Mouse (Mus musculus): ENCODE results near the gene Ubb. TPM values are rescaled to one million over a fixed set of nuclear protein-coding genes. Genes with fewer than 3 reads are reported as not detected.

Gene Ubb
- total RNA-seq, 1 experiment, result 1,664 TPM

GRCm38 (mm10) chr11:62584671-62585206, 33.8 kb downstream of the Ubb start:
- Histone ChIP-seq H3K27ac (ENCODE audit: insufficient read depth, low read depth, low read length, poor library complexity, severe bottlenecking) (no peak overlapping the region), H3K36me3 (ENCODE audit: control insufficient read depth, insufficient read depth, low read length, poor library complexity, severe bottlenecking) (no peaks in the 10 kb centered on the region), H3K9me3 (ENCODE audit: control insufficient read depth, insufficient read depth, low read depth, low read length) (no peaks in the 10 kb centered on the region), H3K9ac (ENCODE audit: insufficient read depth, low read depth, low read length, poor library complexity, severe bottlenecking) (no peak overlapping the region), H3K4me1 (ENCODE audit: control insufficient read depth in 2 of 2, insufficient read depth in 2 of 2, low read length in 2 of 2, poor library complexity in 1 of 2) (peaks cover 0 to 2% of the 10 kb centered on the region in 2 experiments; a peak in 1 of 4 replicates), H3K4me3 (ENCODE audit: insufficient read depth in 1 of 2, low read depth in 1 of 2, low read length in 2 of 2, poor library complexity in 1 of 2, severe bottlenecking in 1 of 2) (no peak overlapping the region)
- no peak for DNase-seq (ENCODE audit: low read depth, low spot score)
- in situ Hi-C loops (cut with MboI; ENCODE audit: low sequenced_read_pairs in 2 of 2, unreplicated experiment in 2 of 2), result no loop called here
- no peak for TF ChIP-seq ZNF384 (IDR thresholded peaks at IDR 0.05; ENCODE audit: low read depth, low read length)

DNA sequence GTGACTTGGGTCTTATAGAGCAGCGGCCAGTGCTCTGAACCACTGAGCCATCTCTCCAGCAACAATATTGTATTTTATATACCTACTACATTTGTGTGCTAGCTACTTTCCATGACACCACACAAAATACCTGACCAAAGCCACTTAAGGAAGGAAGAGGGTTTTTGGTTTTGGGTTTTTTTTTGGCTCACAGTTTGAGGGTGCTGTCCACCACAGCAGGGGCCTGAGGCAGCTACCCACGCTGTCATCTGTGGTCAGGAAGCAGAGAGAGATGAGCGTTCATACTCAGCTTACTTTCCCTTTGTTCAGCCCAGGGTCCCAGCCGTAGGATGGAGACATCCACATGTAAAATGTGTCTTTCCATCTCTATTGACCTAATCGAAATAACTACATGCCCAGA, 36.1 kb downstream of the Ubb start:
- Histone ChIP-seq H3K4me1 (ENCODE audit: control insufficient read depth in 2 of 2, insufficient read depth in 2 of 2, low read length in 2 of 2, poor library complexity in 1 of 2) (peaks cover 0 to 2% of the 10 kb centered on the region in 2 experiments; a peak in 1 of 4 replicates), H3K9me3 (ENCODE audit: control insufficient read depth, insufficient read depth, low read depth, low read length) (no peaks in the 10 kb centered on the region), H3K27ac (ENCODE audit: insufficient read depth, low read depth, low read length, poor library complexity, severe bottlenecking) (no peak overlapping the region), H3K9ac (ENCODE audit: insufficient read depth, low read depth, low read length, poor library complexity, severe bottlenecking) (no peak overlapping the region), H3K36me3 (ENCODE audit: control insufficient read depth, insufficient read depth, low read length, poor library complexity, severe bottlenecking) (no peaks in the 10 kb centered on the region), H3K4me3 (ENCODE audit: insufficient read depth in 1 of 2, low read depth in 1 of 2, low read length in 2 of 2, poor library complexity in 1 of 2, severe bottlenecking in 1 of 2) (no peak overlapping the region)
- DNase-seq (ENCODE audit: low read depth, low spot score), result no peak
- TF ChIP-seq CHD2 (IDR thresholded peaks at IDR 0.05; ENCODE audit: low read depth, low read length) (no peak), HCFC1 (IDR thresholded peaks at IDR 0.05; ENCODE audit: borderline replicate concordance, insufficient read depth, low read length) (no peak), ZNF384 (IDR thresholded peaks at IDR 0.05; ENCODE audit: low read depth, low read length) (no peak), ZC3H11A (IDR thresholded peaks at IDR 0.05; ENCODE audit: borderline replicate concordance, low read depth, low read length) (no peak), MAFK (IDR thresholded peaks at IDR 0.05; ENCODE audit: insufficient read depth, low read depth, low read length) (no peak)
- in situ Hi-C loops (cut with MboI; ENCODE audit: low sequenced_read_pairs in 2 of 2, unreplicated experiment in 2 of 2), result no loop called here

DNA sequence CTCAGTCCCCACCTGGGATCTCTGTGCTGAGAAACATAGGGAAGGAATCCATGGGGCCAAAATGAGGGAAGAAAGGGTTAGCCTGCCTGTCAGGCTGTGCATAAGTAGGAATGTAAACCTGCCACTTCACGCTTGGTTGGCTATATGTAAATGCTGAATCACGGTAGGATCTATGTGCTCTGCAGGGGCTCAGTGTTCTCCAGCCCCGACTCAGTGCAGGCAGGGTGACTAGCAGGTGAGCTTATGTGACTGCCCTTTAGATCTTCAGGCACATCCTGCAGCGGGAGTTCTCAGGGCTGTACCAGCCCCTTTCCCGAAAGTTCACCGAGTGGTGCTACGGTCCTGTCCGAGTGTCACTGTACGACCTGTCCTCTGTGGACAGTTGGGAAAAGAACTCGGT, 38.4 kb downstream of the Ubb start:
- peaks cover 0 to 3% of the 10 kb centered on the region in 2 experiments; a peak in 1 of 4 replicates for H3K4me1 ChIP-seq (ENCODE audit: control insufficient read depth in 2 of 2, insufficient read depth in 2 of 2, low read length in 2 of 2, poor library complexity in 1 of 2)
- no peak overlapping the region for H3K9ac ChIP-seq (ENCODE audit: insufficient read depth, low read depth, low read length, poor library complexity, severe bottlenecking)
- in situ Hi-C loops (cut with MboI; ENCODE audit: low sequenced_read_pairs in 2 of 2, unreplicated experiment in 2 of 2), result no loop called here
- H3K27ac ChIP-seq (ENCODE audit: insufficient read depth, low read depth, low read length, poor library complexity, severe bottlenecking), result no peak overlapping the region
- H3K9me3 ChIP-seq (ENCODE audit: control insufficient read depth, insufficient read depth, low read depth, low read length), result no peaks in the 10 kb centered on the region
- no peak for DNase-seq (ENCODE audit: low read depth, low spot score)
- no peak for TF ChIP-seq CHD2 (IDR thresholded peaks at IDR 0.05; ENCODE audit: low read depth, low read length)
- TF ChIP-seq ZC3H11A (IDR thresholded peaks at IDR 0.05; ENCODE audit: borderline replicate concordance, low read depth, low read length), result no peak
- no peak for TF ChIP-seq MAFK (IDR thresholded peaks at IDR 0.05; ENCODE audit: insufficient read depth, low read depth, low read length)
- TF ChIP-seq ZNF384 (IDR thresholded peaks at IDR 0.05; ENCODE audit: low read depth, low read length), result no peak
- TF ChIP-seq HCFC1 (IDR thresholded peaks at IDR 0.05; ENCODE audit: borderline replicate concordance, insufficient read depth, low read length), result no peak
- H3K36me3 ChIP-seq (ENCODE audit: control insufficient read depth, insufficient read depth, low read length, poor library complexity, severe bottlenecking), result no peaks in the 10 kb centered on the region
- H3K4me3 ChIP-seq (ENCODE audit: insufficient read depth in 1 of 2, low read depth in 1 of 2, low read length in 2 of 2, poor library complexity in 1 of 2, severe bottlenecking in 1 of 2), result no peak overlapping the region

- no peak for DNase-seq (ENCODE audit: low read depth, low spot score)
- Histone ChIP-seq H3K9ac (ENCODE audit: insufficient read depth, low read depth, low read length, poor library complexity, severe bottlenecking) (no peak overlapping the region), H3K9me3 (ENCODE audit: control insufficient read depth, insufficient read depth, low read depth, low read length) (no peaks in the 10 kb centered on the region), H3K27ac (ENCODE audit: insufficient read depth, low read depth, low read length, poor library complexity, severe bottlenecking) (no peak overlapping the region), H3K36me3 (ENCODE audit: control insufficient read depth, insufficient read depth, low read length, poor library complexity, severe bottlenecking) (no peaks in the 10 kb centered on the region), H3K4me1 (ENCODE audit: control insufficient read depth in 2 of 2, insufficient read depth in 2 of 2, low read length in 2 of 2, poor library complexity in 1 of 2) (peaks cover 0 to 5% of the 10 kb centered on the region in 2 experiments; a peak in 1 of 4 replicates), H3K4me3 (ENCODE audit: insufficient read depth in 1 of 2, low read depth in 1 of 2, low read length in 2 of 2, poor library complexity in 1 of 2, severe bottlenecking in 1 of 2) (no peak overlapping the region)
- in situ Hi-C loops (cut with MboI; ENCODE audit: low sequenced_read_pairs in 2 of 2, unreplicated experiment in 2 of 2), result no loop called here
- no peak for TF ChIP-seq HCFC1 (IDR thresholded peaks at IDR 0.05; ENCODE audit: borderline replicate concordance, insufficient read depth, low read length)
- TF ChIP-seq ZNF384 (IDR thresholded peaks at IDR 0.05; ENCODE audit: low read depth, low read length), result no peak
- TF ChIP-seq ZC3H11A (IDR thresholded peaks at IDR 0.05; ENCODE audit: borderline replicate concordance, low read depth, low read length), result no peak
- no peak for TF ChIP-seq MAFK (IDR thresholded peaks at IDR 0.05; ENCODE audit: insufficient read depth, low read depth, low read length)
- TF ChIP-seq CHD2 (IDR thresholded peaks at IDR 0.05; ENCODE audit: low read depth, low read length), result no peak
Measured at GRCm38 (mm10) chr11:62591026-62591425, 40.1 kb downstream of the Ubb start.
